Mouse (Mus musculus) lung, embryonic 16.5 days (tissue): ENCODE measurements around the gene Arpc3. TPM values are rescaled to one million over a fixed set of nuclear protein-coding genes. Genes with fewer than 3 reads are reported as not detected.
"Not testable (repeated sequence)": the region's sequence is repeated elsewhere in the genome, so short reads cannot be mapped to it uniquely, and the experiment has no call there.

Experiments used
- ATAC-seq: fragments of 200-750 bp; cut with Nextera tagmentation; 2 replicates; pipeline ENCODE4 v1.8.0; 2017; ENCODE audit warnings: low read depth, mild to moderate bottlenecking, moderate library complexity
- H3K27ac ChIP-seq: fragments of 300-500 bp; sonication (generic); 2 replicates; pipeline ENCODE4 v1.5.1; 2014; ENCODE audit warnings: mild to moderate bottlenecking, control low read depth, low read length
- H3K27me3 ChIP-seq: fragments of 300-500 bp; sonication (generic); 2 replicates; pipeline ENCODE4 v1.6.1; 2014; ENCODE audit warnings: low read depth, low read length, mixed read lengths; ENCODE audit not compliant: control insufficient read depth, insufficient read depth
- H3K36me3 ChIP-seq: fragments of 300-500 bp; sonication (generic); 2 replicates; pipeline ENCODE4 v1.6.1; 2014; ENCODE audit warnings: low read length; ENCODE audit not compliant: control insufficient read depth, insufficient read depth
- H3K4me1 ChIP-seq: fragments of 300-500 bp; sonication (generic); replicated peaks from 2 replicates; pipeline ENCODE4 v1.6.1; 2014; ENCODE audit warnings: low read length, mixed read lengths; ENCODE audit not compliant: control insufficient read depth, insufficient read depth
- H3K4me2 ChIP-seq: fragments of 300-500 bp; sonication (generic); 2 replicates; pipeline ENCODE4 v1.6.1; 2014; ENCODE audit warnings: low read depth, low read length, control low read depth
- H3K4me3 ChIP-seq: fragments of 300-500 bp; sonication (generic); 2 replicates; pipeline ENCODE4 v1.5.1; 2014; ENCODE audit warnings: mild to moderate bottlenecking, low read length, control low read depth
- H3K9ac ChIP-seq: fragments of 300-500 bp; sonication (generic); 2 replicates; pipeline ENCODE4 v1.6.1; 2014; ENCODE audit warnings: low read length, control low read depth
- H3K9me3 ChIP-seq: fragments of 300-500 bp; sonication (generic); 2 replicates; pipeline ENCODE4 v1.6.1; 2016; ENCODE audit warnings: low read length; ENCODE audit not compliant: control insufficient read depth
- WGBS: fragments of 180-500 bp; shearing (Covaris S2); extraction: QIAGEN DNeasy Blood & Tissue Kit; methylation state at CpG from one replicate; pipeline ENCODE4 v1.1.7; 2014; 5-methylcytosine and 5-hydroxymethylcytosine counted together
- polyA plus RNA-seq: library from polyadenylated mRNA; unstranded; fragments of >200 nt; fragmentation: Nextera tagmentation; extraction: Ambion mirVana; gene quantifications from 2 replicates; pipeline ENCODE4 v1.2.1, GENCODE M21; 2015

Gene Arpc3
- polyA plus RNA-seq, 1 experiment from 2014 or later: 162 TPM

- Histone ChIP-seq H3K4me1 (no peaks in the 10 kb centered on the region), H3K9ac (no peak overlapping the region), H3K36me3 (peaks cover 38% of the 10 kb centered on the region), H3K4me3 (no peak overlapping the region), H3K4me2 (no peak overlapping the region), H3K27ac (no peak overlapping the region), H3K27me3 (no peaks in the 10 kb centered on the region), H3K9me3 (no peaks in the 10 kb centered on the region)
- 73% methylated on average over 6 of the region's 6 CpGs for WGBS
- no peak for ATAC-seq
Measured at GRCm38 (mm10) chr5:122453188-122453587, 61.5 kb downstream of the Arpc3 start.

GRCm38 (mm10) chr5:122454442-122454841, 62.8 kb downstream of the Arpc3 start:
- H3K9me3 ChIP-seq: no peaks in the 10 kb centered on the region
- no peak overlapping the region for H3K9ac ChIP-seq
- no peaks in the 10 kb centered on the region for H3K27me3 ChIP-seq
- H3K4me3 ChIP-seq: no peak overlapping the region
- H3K4me1 ChIP-seq: no peaks in the 10 kb centered on the region
- no peak overlapping the region for H3K27ac ChIP-seq
- ATAC-seq: no peak
- no peak overlapping the region for H3K4me2 ChIP-seq
- 89% methylated on average over 4 of the region's 4 CpGs for WGBS
- H3K36me3 ChIP-seq: peaks cover 50% of the 10 kb centered on the region

- 93% methylated on average over 3 of the region's 3 CpGs for WGBS
- no peak overlapping the region for H3K27ac ChIP-seq
- no peak overlapping the region for H3K9ac ChIP-seq
- no peaks in the 10 kb centered on the region for H3K4me1 ChIP-seq
- H3K4me2 ChIP-seq: no peak overlapping the region
- H3K36me3 ChIP-seq: peaks cover 53% of the 10 kb centered on the region
- H3K9me3 ChIP-seq: no peaks in the 10 kb centered on the region
- ATAC-seq: no peak
- H3K27me3 ChIP-seq: no peaks in the 10 kb centered on the region
- H3K4me3 ChIP-seq: no peak overlapping the region
Measured at GRCm38 (mm10) chr5:122454883-122455282, 63.2 kb downstream of the Arpc3 start.

GRCm38 (mm10) chr5:122455584-122455983, 63.9 kb downstream of the Arpc3 start:
- Histone ChIP-seq H3K4me2 (no peak overlapping the region), H3K9me3 (no peaks in the 10 kb centered on the region), H3K4me3 (no peak overlapping the region), H3K27ac (no peak overlapping the region), H3K36me3 (peaks cover 55% of the 10 kb centered on the region), H3K27me3 (no peaks in the 10 kb centered on the region), H3K4me1 (no peaks in the 10 kb centered on the region), H3K9ac (no peak overlapping the region)
- ATAC-seq: no peak
- WGBS: 84% methylated on average over 3 of the region's 3 CpGs

- 76% methylated on average over 9 of the region's 9 CpGs for WGBS
- not testable (repeated sequence) for H3K4me1 ChIP-seq, ATAC-seq, H3K9me3 ChIP-seq, H3K27ac ChIP-seq, H3K27me3 ChIP-seq, H3K4me3 ChIP-seq, H3K4me2 ChIP-seq, H3K9ac ChIP-seq
- peaks cover 69% of the 10 kb centered on the region for H3K36me3 ChIP-seq
Measured at GRCm38 (mm10) chr5:122457054-122457453, 65.4 kb downstream of the Arpc3 start.

- no peak overlapping the region for H3K27ac ChIP-seq
- H3K9me3 ChIP-seq: no peaks in the 10 kb centered on the region
- H3K4me1 ChIP-seq: no peaks in the 10 kb centered on the region
- no peak overlapping the region for H3K9ac ChIP-seq
- H3K36me3 ChIP-seq: peaks cover 77% of the 10 kb centered on the region
- no peak overlapping the region for H3K4me3 ChIP-seq
- ATAC-seq: no peak
- 65% methylated on average over 4 of the region's 4 CpGs for WGBS
- no peaks in the 10 kb centered on the region for H3K27me3 ChIP-seq
- no peak overlapping the region for H3K4me2 ChIP-seq
Measured at GRCm38 (mm10) chr5:122458066-122458465, 66.4 kb downstream of the Arpc3 start.

- 95% methylated on average over 5 of the region's 5 CpGs for WGBS
- Histone ChIP-seq H3K4me3 (no peak overlapping the region), H3K27ac (no peak overlapping the region), H3K27me3 (no peaks in the 10 kb centered on the region), H3K4me1 (no peaks in the 10 kb centered on the region), H3K36me3 (peaks cover 75% of the 10 kb centered on the region), H3K9me3 (no peaks in the 10 kb centered on the region), H3K4me2 (no peak overlapping the region), H3K9ac (no peak overlapping the region)
- no peak for ATAC-seq
Measured at GRCm38 (mm10) chr5:122459335-122459734, 67.7 kb downstream of the Arpc3 start.

- H3K4me2 ChIP-seq: no peak overlapping the region
- no peak overlapping the region for H3K27ac ChIP-seq
- no peak for ATAC-seq
- peaks cover 74% of the 10 kb centered on the region for H3K36me3 ChIP-seq
- no peaks in the 10 kb centered on the region for H3K4me1 ChIP-seq
- no peak overlapping the region for H3K4me3 ChIP-seq
- H3K9me3 ChIP-seq: no peaks in the 10 kb centered on the region
- no peaks in the 10 kb centered on the region for H3K27me3 ChIP-seq
- no peak overlapping the region for H3K9ac ChIP-seq
- WGBS: 73% methylated on average over 11 of the region's 11 CpGs
Measured at GRCm38 (mm10) chr5:122460656-122461055, 69.0 kb downstream of the Arpc3 start.

- Histone ChIP-seq H3K9me3 (no peaks in the 10 kb centered on the region), H3K4me1 (no peaks in the 10 kb centered on the region), H3K9ac (no peak overlapping the region), H3K27me3 (no peaks in the 10 kb centered on the region), H3K36me3 (peaks cover 77% of the 10 kb centered on the region), H3K4me3 (no peak overlapping the region), H3K4me2 (no peak overlapping the region), H3K27ac (no peak overlapping the region)
- 91% methylated on average over 9 of the region's 9 CpGs for whole genome bisulfite sequencing
- no peak for ATAC-seq
Measured at GRCm38 (mm10) chr5:122461431-122461830, 69.8 kb downstream of the Arpc3 start.
